Mouse (Mus musculus): ENCODE measurements at regions not wholly inside any gene's neighbourhood (a gene's known extent, or its start where the extent isn't known, plus 50 kb on each side); places are given as distances from the start of the nearest gene placed in this dataset.

DNA sequence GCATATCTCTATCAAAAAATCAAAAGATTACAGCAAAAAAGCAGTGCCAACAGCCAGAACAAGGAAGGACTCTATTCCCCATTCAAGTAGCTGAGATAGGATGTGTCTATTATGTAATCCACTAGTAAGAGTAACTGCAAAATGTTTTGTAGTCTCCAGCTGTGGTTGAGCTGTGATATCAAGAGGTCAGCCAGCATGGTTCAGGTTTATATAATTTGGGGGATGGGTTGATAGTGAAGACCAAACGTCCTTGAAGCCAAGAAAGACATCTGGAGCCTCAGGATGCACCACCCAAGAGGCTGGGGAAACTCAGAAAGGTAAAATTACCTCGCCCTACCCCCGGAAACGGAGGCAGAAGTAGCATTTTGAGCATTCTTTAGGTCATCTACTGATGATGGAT, 158.3 kb upstream of the Plxnc1 start:
- TF ChIP-seq CTCF (IDR thresholded peaks at IDR 0.05; ENCODE audit: extremely low read depth, insufficient read depth, insufficient read length, insufficient replicate concordance) (no peak), POLR2A (IDR thresholded peaks at IDR 0.05; ENCODE audit: low read depth, low read length) (no peak)
